Mouse (Mus musculus) kidney, adult 2 months (tissue): ENCODE results near the gene Prune1. TPM values are rescaled to one million over a fixed set of nuclear protein-coding genes. Genes with fewer than 3 reads are reported as not detected.

Source experiments
- DNase-seq: peaks from one replicate; pipeline ENCODE4 v3.0.0; 2021
- H3K27ac ChIP-seq: fragments of 200-500 bp; 2 replicates; pipeline ENCODE4 v1.5.1; 2012; ENCODE audit warnings: low read depth, low read length, control low read depth, inconsistent platforms; ENCODE audit not compliant: insufficient read depth
- H3K27me3 ChIP-seq: fragments of 200-500 bp; replicated peaks from 2 replicates; pipeline ENCODE4 v1.6.1; 2012; ENCODE audit warnings: mild to moderate bottlenecking, moderate library complexity, low read length, inconsistent platforms; ENCODE audit not compliant: control insufficient read depth, insufficient read depth
- H3K36me3 ChIP-seq: fragments of 200-500 bp; 2 replicates; pipeline ENCODE4 v1.6.1; 2012; ENCODE audit warnings: mild to moderate bottlenecking, moderate library complexity, low read length, inconsistent platforms; ENCODE audit not compliant: control insufficient read depth, insufficient read depth
- H3K4me1 ChIP-seq: fragments of 200-500 bp; 2 replicates; pipeline ENCODE4 v1.6.1; 2011; ENCODE audit warnings: low read length; ENCODE audit not compliant: control insufficient read depth, insufficient read depth
- H3K4me3 ChIP-seq: fragments of 200-500 bp; 2 replicates; pipeline ENCODE4 v1.5.1; 2011; ENCODE audit warnings: mild to moderate bottlenecking, low read depth, low read length, control low read depth; ENCODE audit not compliant: insufficient read depth
- CTCF ChIP-seq: fragments of 200-500 bp; conservative IDR thresholded peaks from 2 replicates; pipeline ENCODE4 v1.5.1; 2011; ENCODE audit warnings: low read depth, mild to moderate bottlenecking, control low read depth, low read length, moderate library complexity, mixed read lengths; ENCODE audit not compliant: insufficient read depth, insufficient read length
- POLR2A ChIP-seq: fragments of 200-500 bp; IDR thresholded peaks from one replicate; pipeline ENCODE4 v1.6.1; 2011; ENCODE audit warnings: low read depth, low read length, control low read depth
- WGBS: fragments of 180-500 bp; shearing (Covaris S2); methylation state at CpG from one replicate; pipeline ENCODE4 v1.1.7; 2018; 5-methylcytosine and 5-hydroxymethylcytosine counted together
- polyA plus RNA-seq: library from polyadenylated mRNA; depleted of rRNA; stranded (reverse); fragments of >200 nt; gene quantifications from 2 replicates; pipeline ENCODE4 v1.2.3, GENCODE M21; 2012

The Prune1 gene
- polyA plus RNA-seq, 1 experiment, result 27.0 TPM

- under 1% methylated on average over 43 of the region's 43 CpGs for WGBS
- no peaks in the 10 kb centered on the region for H3K27me3 ChIP-seq
- TF ChIP-seq POLR2A, result no peak
- no peak for TF ChIP-seq CTCF
- H3K4me3 ChIP-seq, result peak overlapping the region; percentile 89
- H3K4me1 ChIP-seq, result peaks cover 34% of the 10 kb centered on the region
- H3K27ac ChIP-seq, result peak overlapping the region; percentile 87
- H3K36me3 ChIP-seq, result no peaks in the 10 kb centered on the region; the same call in 1 of the 2 replicates
- peak; percentile 65 for DNase-seq
Measured at GRCm38 (mm10) chr3:95228894-95229780, 52.7 kb downstream of the Prune1 start.

- DNase-seq, result peak; percentile 92
- H3K4me1 ChIP-seq, result peaks cover 30% of the 10 kb centered on the region
- peak within 1 kb of the TSS; percentile 96 for H3K27ac ChIP-seq
- H3K4me3 ChIP-seq, result peak within 1 kb of the TSS; percentile 89
- no peaks in the 10 kb centered on the region for H3K27me3 ChIP-seq
- no peaks in the 10 kb centered on the region; the same call in 1 of the 2 replicates for H3K36me3 ChIP-seq
- under 1% methylated on average over 64 of the region's 64 CpGs for WGBS
- peak; percentile 68 for TF ChIP-seq POLR2A
- no peak for TF ChIP-seq CTCF
Measured at GRCm38 (mm10) chr3:95228148-95228893, 53.6 kb downstream of the Prune1 start, which contains the start of gene Cdc42se1. Cdc42se1 (plus strand) TSS chr3:95228732.

- no peak for DNase-seq
- no peak overlapping the region for H3K27ac ChIP-seq
- H3K36me3 ChIP-seq, result no peaks in the 10 kb centered on the region; the same call in 1 of the 2 replicates
- WGBS, result 14% methylated on average over 1 of the region's 1 CpGs
- TF ChIP-seq CTCF, result no peak
- no peak for TF ChIP-seq POLR2A
- no peak overlapping the region for H3K4me3 ChIP-seq
- H3K27me3 ChIP-seq, result no peaks in the 10 kb centered on the region
- H3K4me1 ChIP-seq, result peaks cover 20% of the 10 kb centered on the region
Measured at GRCm38 (mm10) chr3:95227214-95227613, 54.7 kb downstream of the Prune1 start.

GRCm38 (mm10) chr3:95224295-95224694 lies 57.6 kb downstream of the Prune1 start:
- H3K27ac ChIP-seq, result no peak overlapping the region; the same call in 1 of the 2 replicates
- H3K27me3 ChIP-seq, result no peaks in the 10 kb centered on the region
- H3K4me3 ChIP-seq, result no peak overlapping the region
- DNase-seq, result peak; percentile 81
- H3K4me1 ChIP-seq, result peaks cover 5% of the 10 kb centered on the region; the same call in 1 of the 2 replicates
- no peak for TF ChIP-seq POLR2A
- no peak for TF ChIP-seq CTCF
- H3K36me3 ChIP-seq, result no peaks in the 10 kb centered on the region; the same call in 1 of the 2 replicates
- WGBS, result 22% methylated on average over 6 of the region's 6 CpGs

- H3K4me3 ChIP-seq, result no peak overlapping the region
- peaks cover 5% of the 10 kb centered on the region; the same call in 1 of the 2 replicates for H3K4me1 ChIP-seq
- DNase-seq, result no peak
- H3K27me3 ChIP-seq, result no peaks in the 10 kb centered on the region
- no peak overlapping the region for H3K27ac ChIP-seq
- TF ChIP-seq CTCF (no peak), POLR2A (no peak)
- no peaks in the 10 kb centered on the region; the same call in 1 of the 2 replicates for H3K36me3 ChIP-seq
- 85% methylated on average over 2 of the region's 2 CpGs for WGBS
Measured at GRCm38 (mm10) chr3:95223041-95223440, 58.8 kb downstream of the Prune1 start.

GRCm38 (mm10) chr3:95218466-95219137 lies 63.3 kb downstream of the Prune1 start:
- Histone ChIP-seq H3K4me1 (no peaks in the 10 kb centered on the region), H3K4me3 (no peak overlapping the region), H3K27ac (no peak overlapping the region), H3K36me3 (peaks cover 1% of the 10 kb centered on the region), H3K27me3 (no peaks in the 10 kb centered on the region)
- TF ChIP-seq POLR2A, result no peak
- TF ChIP-seq CTCF, result no peak
- WGBS, result 66% methylated on average over 6 of the region's 6 CpGs
- DNase-seq, result peak; percentile 69
